Mouse (Mus musculus): ENCODE measurements around the gene Fkbpl. TPM values are rescaled to one million over a fixed set of nuclear protein-coding genes. Genes with fewer than 3 reads are reported as not detected.
A peak's percentile ranks its signal among the peaks of the same experiment; 100 is the strongest.

Gene Fkbpl
- polyA plus RNA-seq, 1 experiment from 2014 or later = 8.8 TPM

GRCm38 (mm10) chr17:34656666-34657065 is 12.1 kb downstream of the Fkbpl start:
- Histone ChIP-seq H3K4me1 (replicated peaks; ENCODE audit: control insufficient read depth, insufficient read depth, low read length) (peaks cover 12% of the 10 kb centered on the region), H3K27me3 (replicated peaks; ENCODE audit: control insufficient read depth, insufficient read depth, low read length) (peaks cover 7% of the 10 kb centered on the region; the same call in 1 of the 2 replicates), H3K4me3 (ENCODE audit: low read depth, low read length) (no peak overlapping the region), H3K9me3 (ENCODE audit: control insufficient read depth) (no peaks in the 10 kb centered on the region), H3K4me2 (replicated peaks; ENCODE audit: low read depth) (no peak overlapping the region), H3K27ac (ENCODE audit: low read depth, low read length) (no peak overlapping the region), H3K9ac (ENCODE audit: low read depth, low read length) (no peak overlapping the region), H3K36me3 (ENCODE audit: control insufficient read depth, insufficient read depth) (peaks cover 21% of the 10 kb centered on the region; the same call in 1 of the 2 replicates)
- WGBS = 46% methylated on average over 8 of the region's 8 CpGs
- TF ChIP-seq CTCF (IDR thresholded peaks at IDR 0.05; ENCODE audit: low read depth) = no peak
- ATAC-seq = no peak

- TF ChIP-seq CTCF (IDR thresholded peaks at IDR 0.05; ENCODE audit: low read depth) = no peak
- Histone ChIP-seq H3K4me1 (replicated peaks; ENCODE audit: control insufficient read depth, insufficient read depth, low read length) (peaks cover 12% of the 10 kb centered on the region), H3K27me3 (replicated peaks; ENCODE audit: control insufficient read depth, insufficient read depth, low read length) (peaks cover 7% of the 10 kb centered on the region; the same call in 1 of the 2 replicates), H3K27ac (ENCODE audit: low read depth, low read length) (no peak overlapping the region), H3K4me3 (ENCODE audit: low read depth, low read length) (no peak overlapping the region), H3K9me3 (ENCODE audit: control insufficient read depth) (no peaks in the 10 kb centered on the region), H3K36me3 (ENCODE audit: control insufficient read depth, insufficient read depth) (peaks cover 15% of the 10 kb centered on the region; the same call in 1 of the 2 replicates), H3K9ac (ENCODE audit: low read depth, low read length) (no peak overlapping the region), H3K4me2 (replicated peaks; ENCODE audit: low read depth) (no peak overlapping the region)
- no peak for ATAC-seq
- 39% methylated on average over 2 of the region's 2 CpGs for WGBS
These were observed 12.7 kb downstream of the Fkbpl start for GRCm38 (mm10) chr17:34657271-34657670.

- Histone ChIP-seq H3K4me2 (replicated peaks; ENCODE audit: low read depth) (no peak overlapping the region), H3K9me3 (ENCODE audit: control insufficient read depth) (no peaks in the 10 kb centered on the region), H3K4me3 (ENCODE audit: low read depth, low read length) (no peak overlapping the region), H3K9ac (ENCODE audit: low read depth, low read length) (no peak overlapping the region), H3K27ac (ENCODE audit: low read depth, low read length) (no peak overlapping the region), H3K27me3 (replicated peaks; ENCODE audit: control insufficient read depth, insufficient read depth, low read length) (peaks cover 7% of the 10 kb centered on the region; the same call in 1 of the 2 replicates), H3K36me3 (ENCODE audit: control insufficient read depth, insufficient read depth) (peaks cover 6% of the 10 kb centered on the region; the same call in 1 of the 2 replicates), H3K4me1 (replicated peaks; ENCODE audit: control insufficient read depth, insufficient read depth, low read length) (peaks cover 12% of the 10 kb centered on the region)
- WGBS = 67% methylated on average over 2 of the region's 2 CpGs
- TF ChIP-seq CTCF (IDR thresholded peaks at IDR 0.05; ENCODE audit: low read depth) = no peak
- no peak for ATAC-seq
These were observed 13.6 kb downstream of the Fkbpl start for GRCm38 (mm10) chr17:34658145-34658544.

DNA sequence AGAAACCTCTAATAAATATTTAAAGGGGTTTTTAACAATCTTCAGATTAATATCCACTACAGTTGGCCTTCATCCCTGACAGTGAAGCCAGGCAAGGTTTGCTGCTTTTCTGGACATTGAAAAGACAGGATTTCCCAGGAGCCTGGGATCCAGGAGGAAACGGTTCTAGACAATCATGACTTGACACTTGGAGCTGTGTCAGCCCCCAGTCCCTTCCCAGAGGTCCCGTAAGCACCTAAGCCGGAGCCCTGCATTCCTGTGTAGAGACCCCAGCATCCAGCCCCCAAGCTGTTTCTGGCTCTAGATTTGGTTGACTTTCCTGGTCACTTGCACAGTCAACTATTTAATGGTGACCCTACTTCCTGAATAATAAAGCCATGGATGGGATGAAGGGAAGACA is 14.0 kb downstream of the Fkbpl start:
- peaks cover 7% of the 10 kb centered on the region; the same call in 1 of the 2 replicates for H3K27me3 ChIP-seq (replicated peaks; ENCODE audit: control insufficient read depth, insufficient read depth, low read length)
- no peak for ATAC-seq
- 75% methylated on average over 3 of the region's 3 CpGs for WGBS
- peaks cover 12% of the 10 kb centered on the region for H3K4me1 ChIP-seq (replicated peaks; ENCODE audit: control insufficient read depth, insufficient read depth, low read length)
- H3K4me2 ChIP-seq (replicated peaks; ENCODE audit: low read depth) = no peak overlapping the region
- H3K4me3 ChIP-seq (ENCODE audit: low read depth, low read length) = no peak overlapping the region
- TF ChIP-seq CTCF (IDR thresholded peaks at IDR 0.05; ENCODE audit: low read depth) = no peak
- H3K36me3 ChIP-seq (ENCODE audit: control insufficient read depth, insufficient read depth) = peaks cover 2% of the 10 kb centered on the region; the same call in 1 of the 2 replicates
- H3K9me3 ChIP-seq (ENCODE audit: control insufficient read depth) = no peaks in the 10 kb centered on the region
- no peak overlapping the region for H3K9ac ChIP-seq (ENCODE audit: low read depth, low read length)
- no peak overlapping the region for H3K27ac ChIP-seq (ENCODE audit: low read depth, low read length)

DNA sequence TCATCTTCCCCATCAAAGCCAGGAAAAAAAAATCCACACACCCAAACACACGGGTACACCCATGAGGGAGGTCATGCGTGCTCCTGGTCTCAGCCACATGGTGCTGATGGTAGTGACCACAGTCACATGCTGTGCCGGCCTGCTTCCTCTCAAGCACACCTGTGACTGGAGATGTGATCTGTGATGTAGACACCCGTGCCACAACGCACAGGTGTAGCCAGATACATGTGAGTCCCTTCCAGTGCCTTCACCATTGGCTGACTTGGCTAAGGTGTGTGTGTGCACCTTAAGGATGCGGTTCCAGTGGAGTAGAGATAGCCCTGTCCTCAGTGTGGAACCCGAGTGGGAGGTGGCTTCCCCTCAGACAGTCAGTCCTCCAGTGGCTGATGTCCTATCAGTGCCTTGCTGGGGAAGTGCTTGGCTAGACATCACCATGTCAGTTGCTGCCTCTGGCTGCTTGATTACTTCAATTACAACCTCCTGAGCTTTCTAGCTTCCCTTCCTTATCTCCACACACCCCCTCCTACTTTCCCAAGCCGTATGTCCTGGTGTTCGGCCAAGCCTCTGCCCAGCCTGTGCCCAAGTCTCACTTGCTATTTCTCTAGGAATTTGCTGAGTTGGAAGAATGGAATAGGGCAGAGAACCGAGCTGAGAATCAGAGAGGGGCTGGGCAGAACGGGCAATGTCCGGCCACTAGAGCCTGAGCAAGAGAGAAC is 14.8 kb downstream of the Fkbpl start:
- Histone ChIP-seq H3K27me3 (replicated peaks; ENCODE audit: control insufficient read depth, insufficient read depth, low read length) (peaks cover 7% of the 10 kb centered on the region; the same call in 1 of the 2 replicates), H3K4me3 (ENCODE audit: low read depth, low read length) (no peak overlapping the region), H3K9me3 (ENCODE audit: control insufficient read depth) (no peaks in the 10 kb centered on the region), H3K4me1 (replicated peaks; ENCODE audit: control insufficient read depth, insufficient read depth, low read length) (peaks cover 12% of the 10 kb centered on the region), H3K36me3 (ENCODE audit: control insufficient read depth, insufficient read depth) (no peaks in the 10 kb centered on the region), H3K9ac (ENCODE audit: low read depth, low read length) (no peak overlapping the region), H3K4me2 (replicated peaks; ENCODE audit: low read depth) (0 out of 2 replicates have a peak overlapping the region, but pooled peaks have one; percentile 9), H3K27ac (ENCODE audit: low read depth, low read length) (no peak overlapping the region)
- ATAC-seq = no peak
- TF ChIP-seq CTCF (IDR thresholded peaks at IDR 0.05; ENCODE audit: low read depth) = no peak
- 51% methylated on average over 12 of the region's 12 CpGs for WGBS

GRCm38 (mm10) chr17:34659897-34660214 is 15.3 kb downstream of the Fkbpl start:
- H3K9me3 ChIP-seq (ENCODE audit: control insufficient read depth) = no peaks in the 10 kb centered on the region
- no peak for ATAC-seq
- H3K9ac ChIP-seq (ENCODE audit: low read depth, low read length) = no peak overlapping the region
- peaks cover 7% of the 10 kb centered on the region; the same call in 1 of the 2 replicates for H3K27me3 ChIP-seq (replicated peaks; ENCODE audit: control insufficient read depth, insufficient read depth, low read length)
- 64% methylated on average over 3 of the region's 3 CpGs for WGBS
- no peak overlapping the region for H3K4me3 ChIP-seq (ENCODE audit: low read depth, low read length)
- peak overlapping the region; percentile 50; the same call in 1 of the 2 replicates for H3K4me2 ChIP-seq (replicated peaks; ENCODE audit: low read depth)
- no peaks in the 10 kb centered on the region for H3K36me3 ChIP-seq (ENCODE audit: control insufficient read depth, insufficient read depth)
- no peak overlapping the region for H3K27ac ChIP-seq (ENCODE audit: low read depth, low read length)
- no peak for TF ChIP-seq CTCF (IDR thresholded peaks at IDR 0.05; ENCODE audit: low read depth)
- peaks cover 12% of the 10 kb centered on the region for H3K4me1 ChIP-seq (replicated peaks; ENCODE audit: control insufficient read depth, insufficient read depth, low read length)
